Mouse (Mus musculus): Measurements from ENCODE around the gene Angptl2.
A peak's percentile ranks its signal among the peaks of the same experiment; 100 is the strongest.
"Not testable (repeated sequence)": the region's sequence is repeated elsewhere in the genome, so short reads cannot be mapped to it uniquely, and the experiment has no call there.

Gene Angptl2

GRCm38 (mm10) chr2:33200368-33201068 lies 15.4 kb upstream of the Angptl2 start:
- no peak for DNase-seq (ENCODE audit: inconsistent ontology term)

DNA sequence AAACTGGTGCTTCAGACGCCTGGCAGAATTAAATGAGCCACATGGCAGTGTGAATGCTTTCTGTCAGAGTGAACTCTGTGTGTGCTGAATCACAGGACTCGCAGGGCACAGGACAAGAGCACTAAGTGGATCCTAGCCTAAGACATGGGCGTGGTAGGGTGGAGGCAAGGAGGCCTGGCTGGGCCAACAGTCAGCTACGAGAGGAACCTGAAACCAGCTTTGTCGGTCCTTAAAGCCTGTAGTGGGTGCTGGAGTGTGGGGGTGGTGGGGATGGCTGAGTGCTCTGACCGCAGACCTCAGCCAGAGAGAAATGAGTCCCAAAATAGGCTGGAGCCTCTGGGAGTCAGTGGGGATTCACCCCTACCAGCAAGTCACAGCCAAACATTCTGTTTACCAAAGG lies 12.6 kb upstream of the Angptl2 start:
- DNase-seq (ENCODE audit: inconsistent ontology term): peak; percentile 26

DNA sequence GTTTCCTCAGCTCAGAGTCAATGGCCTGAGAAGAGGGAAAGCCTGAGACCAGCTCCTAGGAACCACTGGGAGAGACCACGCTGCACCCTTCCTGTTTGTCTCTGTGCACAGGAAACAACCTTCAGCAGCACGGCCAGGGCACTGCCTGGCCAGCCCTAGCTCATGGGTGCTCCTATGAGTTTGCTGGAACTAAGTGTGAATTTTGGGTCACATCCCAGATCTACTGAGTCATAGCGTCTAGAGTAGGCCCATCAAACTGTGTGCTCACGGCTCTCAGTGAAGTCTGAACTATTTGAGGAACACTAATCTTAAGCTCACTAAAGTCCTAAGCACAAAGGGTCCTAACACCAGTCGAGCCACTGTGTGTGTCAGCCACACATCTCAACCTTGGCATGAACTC lies 10.9 kb upstream of the Angptl2 start:
- DNase-seq (ENCODE audit: inconsistent ontology term): peak; percentile 85

DNA sequence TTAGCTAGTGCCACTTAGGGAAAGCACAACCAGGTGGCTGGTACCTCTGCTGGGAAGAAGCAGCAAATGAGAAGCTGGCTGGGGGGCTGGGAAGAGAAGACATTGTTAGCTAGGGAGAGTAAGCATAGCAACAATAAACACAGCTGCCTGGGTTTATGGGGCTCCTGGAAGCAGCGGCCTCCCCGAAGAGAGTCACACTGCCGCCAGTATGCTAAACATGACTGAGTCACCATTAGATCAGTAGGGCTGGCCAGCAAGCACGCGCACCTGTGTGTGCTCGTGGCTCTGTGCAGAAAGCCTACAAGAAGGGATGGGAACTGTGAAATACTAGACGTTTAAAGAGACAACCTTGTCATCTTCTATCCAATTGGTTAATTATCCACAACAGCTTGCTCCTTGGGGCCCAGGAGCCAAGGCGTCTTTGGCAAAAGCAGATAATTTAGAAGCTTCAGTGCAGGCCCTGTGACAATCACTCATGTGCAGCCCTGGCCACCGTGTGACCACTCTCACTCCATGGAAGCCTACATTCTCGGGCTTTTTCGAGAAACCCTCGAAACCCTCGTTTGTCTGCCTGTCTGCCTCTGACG lies 9.8 kb upstream of the Angptl2 start:
- peak; percentile 68 for DNase-seq (ENCODE audit: inconsistent ontology term)

DNA sequence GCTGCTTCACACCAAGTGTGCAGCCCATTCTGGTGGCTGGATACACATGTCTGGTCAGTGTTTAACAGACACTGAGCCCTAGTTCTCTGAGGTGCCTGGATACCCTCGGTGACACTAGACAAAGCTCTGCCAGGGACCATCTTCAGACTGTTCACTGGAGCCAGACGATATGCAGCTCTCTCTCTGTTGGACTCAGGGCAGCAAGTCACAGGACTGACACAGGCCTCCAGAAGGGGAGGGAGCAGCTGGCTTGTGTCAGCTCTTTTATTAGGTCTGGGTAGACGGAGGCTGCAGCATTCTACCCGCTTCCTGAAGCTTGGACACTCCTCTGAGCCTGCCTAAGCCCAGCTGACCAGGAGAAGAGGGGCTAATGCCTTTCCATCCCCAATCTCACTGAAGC lies 8.8 kb upstream of the Angptl2 start:
- peak; percentile 58 for DNase-seq (ENCODE audit: inconsistent ontology term)

GRCm38 (mm10) chr2:33208134-33208533 lies 7.7 kb upstream of the Angptl2 start:
- no peak for DNase-seq (ENCODE audit: inconsistent ontology term)

GRCm38 (mm10) chr2:33210841-33211240 lies 5.0 kb upstream of the Angptl2 start:
- no peak for DNase-seq (ENCODE audit: inconsistent ontology term)

GRCm38 (mm10) chr2:33211263-33211662 lies 4.6 kb upstream of the Angptl2 start:
- DNase-seq (ENCODE audit: inconsistent ontology term): not testable (repeated sequence)

- DNase-seq (ENCODE audit: inconsistent ontology term): no peak
These were observed 631 bp upstream of the Angptl2 start for GRCm38 (mm10) chr2:33215177-33215699.

- DNase-seq (ENCODE audit: inconsistent ontology term): peak; percentile 54
These were observed 966 bp downstream of the Angptl2 start for GRCm38 (mm10) chr2:33216645-33217424.

GRCm38 (mm10) chr2:33217425-33217794 lies 1.5 kb downstream of the Angptl2 start:
- no peak for DNase-seq (ENCODE audit: inconsistent ontology term)

DNA sequence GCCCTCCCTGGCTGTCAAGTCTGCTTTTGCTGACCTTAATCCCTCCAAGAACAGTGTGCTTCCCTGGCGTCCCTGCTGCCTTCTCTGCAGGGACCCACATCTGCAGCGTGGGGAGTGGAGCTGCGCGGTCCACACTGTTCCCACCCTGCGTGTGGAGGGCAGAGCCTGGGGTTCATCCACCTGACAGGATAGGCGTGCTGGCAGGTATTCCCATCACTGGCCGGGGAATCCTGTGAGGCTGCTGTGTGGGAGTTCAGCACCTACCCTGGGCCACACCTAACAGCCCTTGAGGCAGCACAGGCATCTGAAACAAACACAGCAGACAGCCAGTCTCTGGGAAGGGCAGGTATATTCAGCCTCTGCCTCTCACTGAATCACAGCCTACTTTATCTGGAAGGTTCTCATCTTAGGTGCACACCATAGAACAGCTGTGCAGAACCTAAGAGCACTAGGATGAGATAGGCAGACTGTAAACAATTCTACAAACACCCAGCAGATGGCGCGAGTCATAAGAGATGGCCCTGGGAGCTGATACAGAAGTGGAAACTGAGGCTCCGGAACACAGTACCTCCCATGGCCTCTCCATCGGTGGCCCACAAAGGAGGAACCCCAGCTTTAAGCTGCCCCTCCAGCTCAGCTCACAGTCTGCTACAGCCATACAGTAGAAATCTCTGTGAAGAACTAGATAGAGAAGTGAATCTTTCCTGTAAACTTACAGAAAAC lies 3.2 kb downstream of the Angptl2 start:
- DNase-seq (ENCODE audit: inconsistent ontology term): no peak

DNA sequence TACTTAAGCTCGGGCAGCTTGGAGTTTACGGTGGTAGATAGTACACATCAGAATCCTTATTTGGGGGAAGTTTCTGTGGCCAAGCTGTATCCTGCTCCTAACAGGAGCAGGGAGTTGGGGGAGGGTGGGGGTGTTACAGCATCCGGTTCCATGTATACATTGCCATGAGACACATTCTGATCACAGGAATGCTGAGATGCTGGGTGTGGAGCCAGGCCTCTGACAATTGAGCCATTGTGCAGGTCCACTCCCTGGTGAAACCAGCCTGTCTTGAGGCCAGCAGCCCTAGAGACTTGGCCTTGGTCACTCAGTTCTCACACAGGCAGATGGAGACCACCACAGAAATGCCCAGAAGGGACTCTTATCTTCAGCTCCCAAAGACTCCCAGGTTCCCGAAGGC lies 3.8 kb downstream of the Angptl2 start:
- peak; percentile 61 for DNase-seq (ENCODE audit: inconsistent ontology term)

DNA sequence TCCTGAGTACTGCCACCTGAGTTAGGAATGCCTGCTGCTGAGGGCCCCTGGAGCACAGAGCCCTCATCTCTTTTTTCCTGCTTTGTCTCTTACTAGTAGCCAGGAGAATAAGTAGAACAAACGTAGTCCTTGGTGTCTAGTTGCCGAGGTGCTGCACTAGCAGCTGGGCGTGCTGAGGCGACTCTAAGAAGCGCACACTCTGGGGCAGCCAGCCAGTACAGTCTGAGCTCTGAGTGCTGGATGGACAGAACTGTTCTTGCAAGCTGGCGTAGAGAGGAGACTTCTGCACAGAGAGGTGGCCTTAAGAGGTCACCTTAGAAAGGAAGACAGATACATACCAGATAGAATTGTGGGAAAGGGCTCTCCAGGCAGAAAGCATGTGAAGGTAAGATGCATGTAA lies 4.4 kb downstream of the Angptl2 start:
- DNase-seq (ENCODE audit: inconsistent ontology term): no peak

GRCm38 (mm10) chr2:33220674-33221338 lies 4.9 kb downstream of the Angptl2 start:
- DNase-seq (ENCODE audit: inconsistent ontology term): no peak

DNA sequence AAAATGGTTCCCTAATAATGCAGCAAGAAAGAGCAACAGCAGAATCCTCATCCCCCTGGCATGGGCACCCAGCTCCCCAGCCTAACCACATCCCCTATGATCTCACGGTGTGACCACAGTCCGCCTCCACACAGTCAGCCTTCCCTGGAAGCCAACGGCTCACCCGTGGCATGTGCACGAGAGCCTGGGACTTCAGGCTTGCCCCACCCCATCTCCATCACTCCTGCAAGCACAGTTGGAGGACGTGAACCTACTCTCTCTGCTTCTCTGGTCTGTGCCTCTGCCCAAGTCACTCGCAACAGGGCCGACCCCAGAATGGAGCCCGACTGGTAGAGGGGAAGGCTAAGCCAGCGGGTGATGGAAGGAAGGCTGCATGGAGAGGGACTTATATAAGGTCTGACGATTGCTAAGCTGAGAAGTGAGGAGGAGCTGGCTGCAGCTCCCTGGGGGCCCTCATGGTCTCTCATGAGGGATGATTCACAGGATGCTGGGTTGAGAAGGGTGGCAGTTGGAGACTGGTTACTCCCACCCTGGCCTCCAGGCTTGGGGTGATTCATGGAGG lies 5.6 kb downstream of the Angptl2 start:
- DNase-seq (ENCODE audit: inconsistent ontology term): peak; percentile 79

- peak; percentile 46 for DNase-seq (ENCODE audit: inconsistent ontology term)
These were observed 6.6 kb downstream of the Angptl2 start for GRCm38 (mm10) chr2:33222480-33222879.

- DNase-seq (ENCODE audit: inconsistent ontology term): no peak
These were observed 7.9 kb downstream of the Angptl2 start for GRCm38 (mm10) chr2:33223656-33224358.

DNA sequence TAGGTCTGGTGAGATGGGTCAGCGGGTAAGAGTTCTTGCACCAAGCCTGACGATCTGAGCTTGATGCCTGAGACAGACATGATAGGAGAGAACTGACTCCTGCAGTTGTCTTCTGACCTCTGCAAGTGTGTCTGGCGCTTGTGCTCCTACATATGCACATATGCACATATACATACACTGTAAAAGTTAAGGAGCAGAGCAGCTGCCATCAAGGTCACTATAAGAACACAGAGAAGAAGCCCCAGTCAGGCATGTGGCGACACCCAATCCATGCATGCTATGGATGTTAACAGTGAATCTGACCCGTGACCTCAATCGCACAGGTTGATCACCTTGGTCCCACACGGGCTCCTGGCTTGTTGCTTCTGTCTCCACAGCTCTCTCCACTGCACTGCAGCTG lies 10.1 kb downstream of the Angptl2 start:
- DNase-seq (ENCODE audit: inconsistent ontology term): no peak

DNA sequence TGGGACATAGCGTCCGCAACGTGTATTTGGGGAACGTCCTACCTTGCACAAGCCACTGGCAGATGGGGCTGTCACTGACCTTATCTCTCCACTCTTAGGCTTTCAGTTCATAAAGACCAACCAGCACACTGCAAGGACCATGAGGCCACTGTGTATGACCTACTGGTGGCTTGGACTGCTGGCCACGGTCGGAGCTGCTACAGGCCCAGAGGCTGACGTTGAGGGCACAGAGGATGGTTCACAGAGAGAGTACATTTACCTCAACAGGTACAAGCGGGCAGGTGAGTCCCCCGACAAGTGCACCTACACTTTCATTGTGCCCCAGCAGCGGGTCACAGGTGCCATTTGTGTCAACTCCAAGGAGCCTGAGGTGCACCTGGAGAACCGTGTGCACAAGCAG lies 12.2 kb downstream of the Angptl2 start:
- DNase-seq (ENCODE audit: inconsistent ontology term): no peak
